Mouse (Mus musculus) liver, adult 2 months (tissue): ENCODE data around the gene Nrip2. TPM values are rescaled to one million over a fixed set of nuclear protein-coding genes. Genes with fewer than 3 reads are reported as not detected.

Experiments
- DNase-seq: peaks from one replicate; pipeline ENCODE4 v3.0.0-alpha.2; 2011; ENCODE audit warnings: low read depth, low spot score; ENCODE audit errors: extremely low read depth
- H3K27ac ChIP-seq: fragments of 200-500 bp; replicated peaks from 2 replicates; pipeline ENCODE4 v1.5.1; 2012; ENCODE audit warnings: low read depth, mild to moderate bottlenecking, control low read depth, inconsistent platforms, low read length; ENCODE audit not compliant: insufficient read depth
- H3K27me3 ChIP-seq: fragments of 200-500 bp; 2 replicates; pipeline ENCODE4 v1.6.1; 2012; ENCODE audit warnings: mild to moderate bottlenecking, moderate library complexity, low read length, inconsistent platforms; ENCODE audit not compliant: control insufficient read depth, insufficient read depth
- H3K36me3 ChIP-seq: fragments of 200-500 bp; 2 replicates; pipeline ENCODE4 v1.6.1; 2012; ENCODE audit warnings: low read length, inconsistent platforms; ENCODE audit not compliant: control insufficient read depth, insufficient read depth
- H3K4me1 ChIP-seq: fragments of 200-500 bp; 2 replicates; pipeline ENCODE4 v1.6.1; 2011; ENCODE audit warnings: low read length; ENCODE audit not compliant: control insufficient read depth, insufficient read depth
- H3K4me3 ChIP-seq: fragments of 200-500 bp; 2 replicates; pipeline ENCODE4 v1.5.1; 2011; ENCODE audit warnings: low read depth, mild to moderate bottlenecking, control low read depth, low read length, moderate library complexity; ENCODE audit not compliant: insufficient read depth
- H3K79me2 ChIP-seq: fragments of 200-500 bp; 2 replicates; pipeline ENCODE4 v1.6.1; 2012; ENCODE audit warnings: inconsistent platforms, mild to moderate bottlenecking, low read length, moderate library complexity; ENCODE audit not compliant: control insufficient read depth, insufficient read depth
- H3K9ac ChIP-seq: fragments of 200-500 bp; 2 replicates; pipeline ENCODE4 v1.6.1; 2012; ENCODE audit warnings: low read depth, mild to moderate bottlenecking, control low read depth, inconsistent platforms, low read length
- CTCF ChIP-seq: fragments of 200-500 bp; IDR thresholded peaks from 2 replicates; pipeline ENCODE4 v1.5.1; 2011; ENCODE audit warnings: low read depth, low read length, control low read depth
- POLR2A ChIP-seq: fragments of 200-500 bp; IDR thresholded peaks from 2 replicates; pipeline ENCODE4 v1.6.1; 2011; ENCODE audit warnings: low read length, control low read depth; ENCODE audit not compliant: insufficient read depth; ENCODE audit errors: extremely low read depth
- WGBS: fragments of 180-500 bp; shearing (Covaris S2); methylation state at CpG from one replicate; pipeline ENCODE4 v1.1.7; 2018; 5-methylcytosine and 5-hydroxymethylcytosine counted together
- polyA plus RNA-seq: library from polyadenylated mRNA; depleted of rRNA; stranded (reverse); fragments of >200 nt; gene quantifications from 2 replicates; pipeline ENCODE4 v1.2.3, GENCODE M21; 2012
- total RNA-seq: library from RNA; depleted of rRNA; stranded (reverse); fragments of >200 nt; gene quantifications from 2 replicates; pipeline ENCODE4 v1.2.3, GENCODE M21; 2014

The Nrip2 gene
- total and polyA plus RNA-seq, 2 experiments = 0.09 TPM; not detected in 1

DNA sequence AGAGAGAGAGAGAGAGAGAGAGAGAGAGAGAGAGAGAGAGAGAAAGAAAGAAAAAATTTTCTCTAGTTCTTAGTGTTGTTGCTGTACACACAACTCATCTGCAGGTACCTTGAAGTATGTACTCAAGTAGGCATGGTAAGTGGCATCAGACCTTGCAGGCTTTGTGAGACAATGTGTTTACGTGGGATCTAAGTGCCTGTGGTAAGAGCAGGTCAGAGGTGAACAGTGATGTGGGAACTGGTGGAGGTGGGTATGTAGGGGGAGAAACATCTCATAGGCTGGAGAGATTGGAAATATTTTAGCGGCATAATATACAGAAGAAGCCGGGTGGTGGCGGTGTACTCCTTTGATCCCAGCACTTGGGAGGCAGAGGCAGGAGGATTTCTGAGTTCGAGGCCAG, 28.5 kb downstream of the Nrip2 start:
- H3K27me3 ChIP-seq = no peaks in the 10 kb centered on the region
- H3K79me2 ChIP-seq = no peaks in the 10 kb centered on the region
- peaks cover 21% of the 10 kb centered on the region for H3K36me3 ChIP-seq
- no peak overlapping the region for H3K27ac ChIP-seq
- no peak overlapping the region for H3K9ac ChIP-seq
- no peak overlapping the region for H3K4me3 ChIP-seq
- DNase-seq = no peak
- TF ChIP-seq CTCF = no peak
- no peak for TF ChIP-seq POLR2A
- H3K4me1 ChIP-seq = 0 out of 2 replicates have a peak, but pooled peaks cover 1% of the 10 kb centered on the region
- 93% methylated on average over 5 of the region's 5 CpGs for WGBS

DNA sequence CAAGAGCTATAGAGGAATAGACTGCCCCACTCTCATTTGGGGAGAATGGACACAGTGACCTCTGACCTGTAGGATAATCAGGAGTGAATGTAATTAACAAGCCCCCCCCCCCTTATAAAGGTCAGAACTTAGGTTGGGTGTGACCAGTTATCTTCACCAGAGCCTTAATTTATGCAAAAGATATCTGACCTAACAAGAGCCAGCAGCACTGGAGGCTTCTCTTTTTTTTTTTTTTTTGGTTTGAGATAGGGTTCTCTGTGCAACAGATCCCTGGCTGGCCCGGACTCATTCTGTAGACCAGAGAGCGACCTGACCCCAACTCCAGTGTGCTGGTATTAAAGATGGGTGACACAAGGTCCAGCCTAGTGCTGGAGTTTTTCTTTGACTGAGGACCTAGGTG, 30.2 kb downstream of the Nrip2 start:
- Histone ChIP-seq H3K4me1 (no peaks in the 10 kb centered on the region), H3K36me3 (peaks cover 38% of the 10 kb centered on the region), H3K9ac (no peak overlapping the region), H3K4me3 (no peak overlapping the region), H3K27me3 (no peaks in the 10 kb centered on the region), H3K27ac (no peak overlapping the region), H3K79me2 (no peaks in the 10 kb centered on the region)
- TF ChIP-seq POLR2A (no peak), CTCF (no peak)
- no peak for DNase-seq
- WGBS = 93% methylated on average over 2 of the region's 2 CpGs

DNA sequence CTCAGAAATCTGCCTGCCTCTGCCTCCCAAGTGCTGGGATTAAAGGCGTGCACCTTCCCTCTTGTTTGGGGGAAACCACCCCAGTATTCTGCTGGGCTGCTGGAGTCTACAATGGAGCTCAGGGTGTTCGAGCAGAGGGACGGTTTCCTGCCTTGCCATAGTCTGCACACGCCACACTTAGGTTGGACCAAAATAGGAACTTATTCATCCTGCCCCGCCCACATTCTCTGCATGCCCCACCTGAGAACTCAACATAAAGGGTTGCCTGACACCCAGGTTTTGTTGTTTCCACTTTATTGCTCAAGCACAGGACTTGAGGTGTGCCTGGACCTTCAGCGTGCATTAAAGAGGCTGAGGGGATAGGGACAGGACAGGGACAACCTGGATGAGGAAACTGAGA, 30.7 kb downstream of the Nrip2 start:
- no peak for TF ChIP-seq CTCF
- TF ChIP-seq POLR2A = no peak
- Histone ChIP-seq H3K36me3 (peaks cover 42% of the 10 kb centered on the region), H3K9ac (no peak overlapping the region), H3K4me1 (no peaks in the 10 kb centered on the region), H3K27ac (no peak overlapping the region), H3K27me3 (no peaks in the 10 kb centered on the region), H3K4me3 (no peak overlapping the region), H3K79me2 (no peaks in the 10 kb centered on the region)
- WGBS = 90% methylated on average over 6 of the region's 6 CpGs
- DNase-seq = no peak

DNA sequence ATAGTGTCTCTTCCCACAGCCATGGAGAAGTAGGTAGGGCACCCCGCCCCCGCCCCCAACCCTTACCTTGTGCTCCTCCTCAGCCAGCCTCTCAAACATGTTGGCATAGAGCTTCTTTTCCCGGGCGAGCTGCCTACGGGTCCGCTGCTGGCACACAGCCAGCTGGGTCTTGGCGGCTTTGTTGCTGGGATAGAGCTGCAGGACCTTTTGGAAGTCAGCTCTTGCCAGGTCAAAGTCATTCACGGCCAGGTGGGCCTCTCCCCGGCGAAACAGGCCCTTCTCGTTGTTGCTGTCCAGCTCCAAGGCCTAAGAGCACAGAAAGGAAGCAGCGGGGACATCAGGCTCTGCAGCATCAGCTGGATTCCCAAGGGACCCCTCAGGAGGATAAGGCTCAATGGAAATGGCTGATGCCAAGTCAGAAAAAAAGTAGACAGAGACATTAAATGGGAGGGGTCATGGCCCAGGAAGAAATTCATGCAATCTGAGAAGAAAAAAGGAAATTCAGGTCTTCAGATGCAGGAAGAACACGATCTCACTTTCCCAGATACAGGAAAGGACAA, 33.3 kb downstream of the Nrip2 start:
- Histone ChIP-seq H3K4me1 (peaks cover 16% of the 10 kb centered on the region), H3K27ac (no peak overlapping the region), H3K4me3 (no peak overlapping the region), H3K27me3 (no peaks in the 10 kb centered on the region), H3K79me2 (no peaks in the 10 kb centered on the region), H3K9ac (no peak overlapping the region), H3K36me3 (peaks cover 47% of the 10 kb centered on the region)
- no peak for DNase-seq
- no peak for TF ChIP-seq CTCF
- no peak for TF ChIP-seq POLR2A
- 49% methylated on average over 13 of the region's 13 CpGs for WGBS

DNA sequence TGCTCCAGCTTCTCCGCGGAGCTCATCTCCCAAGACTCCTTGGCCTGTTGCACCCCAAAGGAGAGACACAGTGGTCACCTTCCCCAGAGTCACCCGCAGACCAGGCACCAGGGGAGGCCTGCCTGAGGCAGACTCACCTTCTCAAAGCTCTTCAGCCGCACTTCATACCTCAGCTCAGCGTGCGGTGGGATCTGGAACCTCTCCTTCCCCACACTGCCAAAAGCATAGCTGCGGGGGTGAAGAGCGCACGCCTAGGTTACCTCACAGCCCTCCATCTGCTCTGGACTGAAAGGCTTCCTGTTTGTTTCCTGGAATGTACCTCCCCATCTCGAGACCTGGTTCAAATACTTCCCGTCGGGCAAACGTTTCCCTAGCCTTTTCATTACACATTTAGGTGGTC, 34.5 kb downstream of the Nrip2 start:
- no peak overlapping the region for H3K27ac ChIP-seq
- no peaks in the 10 kb centered on the region for H3K27me3 ChIP-seq
- no peak overlapping the region for H3K4me3 ChIP-seq
- no peak for DNase-seq
- peaks cover 16% of the 10 kb centered on the region for H3K4me1 ChIP-seq
- WGBS = 92% methylated on average over 13 of the region's 13 CpGs
- H3K36me3 ChIP-seq = peaks cover 47% of the 10 kb centered on the region
- H3K9ac ChIP-seq = no peak overlapping the region
- TF ChIP-seq POLR2A (no peak), CTCF (no peak)
- H3K79me2 ChIP-seq = no peaks in the 10 kb centered on the region; the same call in 1 of the 2 replicates

DNA sequence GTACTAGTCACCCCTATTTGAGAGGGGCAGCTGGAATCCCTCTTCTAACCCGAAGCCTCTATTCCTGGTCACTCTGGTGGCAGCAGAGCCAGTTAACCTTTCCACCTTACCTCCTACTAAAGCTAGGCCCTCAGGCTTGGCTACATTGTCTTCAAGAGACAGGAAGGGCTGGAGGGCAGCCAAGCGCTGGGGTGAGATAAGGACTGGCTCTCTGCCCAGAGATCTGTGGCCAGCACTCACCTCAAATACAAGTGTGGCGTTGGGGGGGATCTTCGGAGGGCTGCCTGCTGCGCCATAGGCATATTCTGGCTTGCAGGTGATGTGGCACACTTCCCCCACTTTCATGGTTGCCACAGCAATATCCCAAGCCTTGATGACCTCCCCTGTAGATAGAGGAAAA, 36.4 kb downstream of the Nrip2 start:
- 0 out of 2 replicates have a peak overlapping the region, but pooled peaks have one; percentile 19 for H3K9ac ChIP-seq
- WGBS = 12% methylated on average over 5 of the region's 5 CpGs

More for the DNA sequence above, 36.4 kb downstream of the Nrip2 start:
- Histone ChIP-seq H3K27ac (peak overlapping the region; percentile 95), H3K4me1 (peaks cover 19% of the 10 kb centered on the region), H3K27me3 (no peaks in the 10 kb centered on the region), H3K79me2 (no peaks in the 10 kb centered on the region; the same call in 1 of the 2 replicates), H3K4me3 (no peak overlapping the region), H3K36me3 (peaks cover 43% of the 10 kb centered on the region)
- TF ChIP-seq POLR2A = no peak
- no peak for TF ChIP-seq CTCF
- DNase-seq = peak; percentile 87
